ENCODE assay signal across 9 mouse cellular contexts in genomic region chrX:103821832-103822196, GRCm38 (mm10). TPM values are rescaled to one million over a fixed set of nuclear protein-coding genes. Genes with fewer than 3 reads are reported as not detected.
DNase-seq lines count a peak whose midpoint lies in the region; ATAC-seq and TF ChIP-seq lines count a peak whose summit lies in the region.
"Had no signal": no experiment of that assay in that cellular context is flagged by ENCODE, and none has a peak within 500 bp of the region (broad histone marks: within the 10 kb centered on the region; RNA-seq: fewer than 3 reads in every experiment).

Gene Slc16a2, minus strand, starts transcription at chrX:103821983.

- TF ChIP-seq EP300 in stomach, postnatal 0 days (optimal IDR thresholded peaks at IDR 0.05), result no peak

- H3K9ac ChIP-seq in embryonic facial prominence, embryonic 15.5 days, result peak within 1 kb of the TSS; percentile 44
- peak within 1 kb of the TSS; percentile 75 for H3K9ac ChIP-seq in heart, embryonic 14.5 days (ENCODE audit: low read length)
- peak within 1 kb of the TSS; percentile 58 for H3K9ac ChIP-seq in kidney, postnatal 0 days (ENCODE audit: low read depth, low read length)
- peak within 1 kb of the TSS; percentile 12; the same call in 1 of the 2 replicates for H3K9ac ChIP-seq in liver, embryonic 12.5 days
- H3K9ac ChIP-seq in stomach, postnatal 0 days (ENCODE audit: low read length), result peak within 1 kb of the TSS; percentile 58

- WGBS in embryonic facial prominence, embryonic 15.5 days, result 15% methylated on average over 14 of the region's 17 CpGs
- WGBS in heart, embryonic 14.5 days, result 18% methylated on average over 15 of the region's 17 CpGs
- 21% methylated on average over 14 of the region's 17 CpGs for WGBS in kidney, postnatal 0 days
- 14% methylated on average over 17 of the region's 17 CpGs for WGBS in liver, embryonic 12.5 days (ENCODE audit: insufficient replicate concordance)
- 16% methylated on average over 12 of the region's 17 CpGs for WGBS in stomach, postnatal 0 days

- H3K4me2 ChIP-seq in embryonic facial prominence, embryonic 15.5 days (replicated peaks), result peak within 1 kb of the TSS; percentile 75
- peak within 1 kb of the TSS; percentile 86 for H3K4me2 ChIP-seq in heart, embryonic 14.5 days (ENCODE audit: low read length)
- H3K4me2 ChIP-seq in kidney, postnatal 0 days (ENCODE audit: low read length), result peak within 1 kb of the TSS; percentile 76
- H3K4me2 ChIP-seq in liver, embryonic 12.5 days, result peak within 1 kb of the TSS; percentile 68
- peak within 1 kb of the TSS; percentile 74 for H3K4me2 ChIP-seq in stomach, postnatal 0 days (replicated peaks; ENCODE audit: low read depth)

- H3K27ac ChIP-seq in embryonic facial prominence, embryonic 15.5 days (replicated peaks), result peak within 1 kb of the TSS; percentile 93
- H3K27ac ChIP-seq in heart, embryonic 14.5 days (replicated peaks in 1 of 2; ENCODE audit: control insufficient read depth in 1 of 2, insufficient read depth in 1 of 2, low read depth in 2 of 2, low read length in 2 of 2), result peak within 1 kb of the TSS; percentile 86 to 90
- H3K27ac ChIP-seq in kidney, postnatal 0 days, result peak within 1 kb of the TSS; percentile 84
- no peak within 1 kb of the TSS for H3K27ac ChIP-seq in liver, embryonic 12.5 days
- H3K27ac ChIP-seq in stomach, postnatal 0 days (replicated peaks), result peak within 1 kb of the TSS; percentile 81

- peak; percentile 53 for DNase-seq in urinary bladder, postnatal 14 days (ENCODE audit: low spot score)
- no peak for DNase-seq in urinary bladder, postnatal 10 days (ENCODE audit: low spot score)
- peak; percentile 74 for DNase-seq in kidney, postnatal 0 days (ENCODE audit: low spot score)
- DNase-seq in natural killer cell, adult 2 months (ENCODE audit: low spot score in 2 of 2), result peak; percentile 38 to 40
- DNase-seq in stomach, postnatal 0 days (ENCODE audit: low spot score), result peak; percentile 67

- H3K27me3 ChIP-seq in embryonic facial prominence, embryonic 15.5 days, result peaks cover 32% of the 10 kb centered on the region
- H3K27me3 ChIP-seq in heart, embryonic 14.5 days (ENCODE audit: control insufficient read depth, insufficient read depth, low read length), result peaks cover 36% of the 10 kb centered on the region
- H3K27me3 ChIP-seq in kidney, postnatal 0 days (ENCODE audit: insufficient read depth, low read length), result no peaks in the 10 kb centered on the region
- peaks cover 61% of the 10 kb centered on the region for H3K27me3 ChIP-seq in liver, embryonic 12.5 days (replicated peaks)
- no peaks in the 10 kb centered on the region for H3K27me3 ChIP-seq in stomach, postnatal 0 days (ENCODE audit: control insufficient read depth, insufficient read depth, low read length)

- peak; percentile 88 for ATAC-seq in embryonic facial prominence, embryonic 15.5 days (ENCODE audit: insufficient number of reproducible peaks, low FRiP score, low TSS enrichment, low read depth)
- peak; percentile 79 for ATAC-seq in heart, embryonic 14.5 days (ENCODE audit: insufficient number of reproducible peaks, insufficient read depth, low FRiP score, low read depth)
- peak; percentile 84 for ATAC-seq in kidney, postnatal 0 days (replicated peaks; ENCODE audit: low FRiP score, low read depth)
- peak; percentile 54 for ATAC-seq in liver, embryonic 12.5 days
- peak; percentile 80 for ATAC-seq in stomach, postnatal 0 days (ENCODE audit: low FRiP score, low TSS enrichment)

- TF ChIP-seq CTCF in kidney, postnatal 0 days (IDR thresholded peaks at IDR 0.05; ENCODE audit: low read depth), result no peak
- TF ChIP-seq CTCF in stomach, postnatal 0 days (IDR thresholded peaks at IDR 0.05; ENCODE audit: low read depth), result no peak

- no peaks in the 10 kb centered on the region for H3K4me1 ChIP-seq in embryonic facial prominence, embryonic 15.5 days
- H3K4me1 ChIP-seq in heart, embryonic 14.5 days (ENCODE audit: control insufficient read depth in 2 of 2, insufficient read depth in 2 of 2, low read length in 2 of 2), result no peaks in the 10 kb centered on the region
- no peaks in the 10 kb centered on the region for H3K4me1 ChIP-seq in kidney, postnatal 0 days (replicated peaks; ENCODE audit: insufficient read depth, low read length)
- no peaks in the 10 kb centered on the region for H3K4me1 ChIP-seq in liver, embryonic 12.5 days
- H3K4me1 ChIP-seq in stomach, postnatal 0 days (replicated peaks; ENCODE audit: control insufficient read depth, insufficient read depth), result no peaks in the 10 kb centered on the region

- H3K4me3 ChIP-seq in embryonic facial prominence, embryonic 15.5 days (replicated peaks), result peak within 1 kb of the TSS; percentile 56
- peak within 1 kb of the TSS; percentile 49 to 52 for H3K4me3 ChIP-seq in heart, embryonic 14.5 days (ENCODE audit: control insufficient read depth in 1 of 2, insufficient read depth in 1 of 2, low read depth in 1 of 2, low read length in 2 of 2)
- H3K4me3 ChIP-seq in kidney, postnatal 0 days (replicated peaks; ENCODE audit: low read depth, low read length), result peak within 1 kb of the TSS; percentile 51
- peak within 1 kb of the TSS; percentile 45 for H3K4me3 ChIP-seq in liver, embryonic 12.5 days
- H3K4me3 ChIP-seq in stomach, postnatal 0 days (ENCODE audit: low read depth, low read length), result peak within 1 kb of the TSS; percentile 53

- H3K9me3 ChIP-seq in embryonic facial prominence, embryonic 15.5 days (replicated peaks), result no peaks in the 10 kb centered on the region
- H3K9me3 ChIP-seq in heart, embryonic 14.5 days (ENCODE audit: control insufficient read depth, low read length), result no peaks in the 10 kb centered on the region
- H3K9me3 ChIP-seq in kidney, postnatal 0 days (replicated peaks; ENCODE audit: low read length), result no peaks in the 10 kb centered on the region
- H3K9me3 ChIP-seq in liver, embryonic 12.5 days (replicated peaks), result no peaks in the 10 kb centered on the region
- H3K9me3 ChIP-seq in stomach, postnatal 0 days (ENCODE audit: control insufficient read depth, low read length), result no peaks in the 10 kb centered on the region
- H3K9me3 ChIP-seq: G1E had no signal

- H3K36me3 ChIP-seq in embryonic facial prominence, embryonic 15.5 days, result no peaks in the 10 kb centered on the region
- H3K36me3 ChIP-seq in heart, embryonic 14.5 days (ENCODE audit: control insufficient read depth, insufficient read depth, low read length), result no peaks in the 10 kb centered on the region
- no peaks in the 10 kb centered on the region for H3K36me3 ChIP-seq in kidney, postnatal 0 days (ENCODE audit: insufficient read depth, low read length)
- no peaks in the 10 kb centered on the region for H3K36me3 ChIP-seq in liver, embryonic 12.5 days
- no peaks in the 10 kb centered on the region for H3K36me3 ChIP-seq in stomach, postnatal 0 days (ENCODE audit: control insufficient read depth, insufficient read depth, low read length)
- H3K36me3 ChIP-seq: G1E had no signal

RNA-seq across cellular contexts. Expression of gene Slc16a2, which starts in this region (rescaled TPM):
- polyA plus RNA-seq in embryonic facial prominence, embryonic 15.5 days (2015; fragmentation: Nextera tagmentation; extraction: Ambion mirVana), result 25.6 and 29.4 TPM in 2 replicates
- 25.9 and 27.2 TPM in 2 replicates for polyA plus RNA-seq in heart, embryonic 14.5 days (2014; fragmentation: Nextera tagmentation; extraction: Ambion mirVana)
- polyA plus RNA-seq in kidney, postnatal 0 days (2015; fragmentation: Nextera tagmentation; extraction: Ambion mirVana), result 13.6 and 14.8 TPM in 2 replicates
- polyA plus RNA-seq in liver, embryonic 12.5 days (2016; fragmentation: Nextera tagmentation; extraction: Ambion mirVana), result 3.7 and 3.9 TPM in 2 replicates
- polyA plus RNA-seq in stomach, postnatal 0 days (2015; fragmentation: Nextera tagmentation; extraction: Ambion mirVana), result 5.5 and 6.0 TPM in 2 replicates
- polyA plus RNA-seq: G1E had no signal

Comparison
In these comparisons a context has a peak if more than half of its experiments do, and no peak if none do; other contexts are left out.
1. H3K9ac ChIP-seq: peak in every context shown above with its lines; median percentile 75 in heart, embryonic 14.5 days; 58 in kidney, postnatal 0 days; 58 in stomach, postnatal 0 days; 44 in embryonic facial prominence, embryonic 15.5 days; 12 in liver, embryonic 12.5 days.